Mouse (Mus musculus): ENCODE data around the gene Arid5b.

Arid5b gene

GRCm38 (mm10) chr10:68268629-68269028 lies 9.9 kb downstream of the Arid5b start:
- DNase-seq, result no peak

- no peak for DNase-seq
Measured at GRCm38 (mm10) chr10:68263969-68264688, 14.4 kb downstream of the Arid5b start.

GRCm38 (mm10) chr10:68263296-68263968 lies 15.1 kb downstream of the Arid5b start:
- no peak for DNase-seq

GRCm38 (mm10) chr10:68259601-68260000 lies 18.9 kb downstream of the Arid5b start:
- DNase-seq, result no peak

- DNase-seq, result no peak
Measured at GRCm38 (mm10) chr10:68257358-68258056, 21.0 kb downstream of the Arid5b start.

GRCm38 (mm10) chr10:68256134-68256533 lies 22.4 kb downstream of the Arid5b start:
- DNase-seq, result no peak

- no peak for DNase-seq
Measured at GRCm38 (mm10) chr10:68253452-68254117, 25.0 kb downstream of the Arid5b start.

GRCm38 (mm10) chr10:68252650-68253049 lies 25.9 kb downstream of the Arid5b start:
- no peak for DNase-seq

GRCm38 (mm10) chr10:68249355-68249782 lies 29.2 kb downstream of the Arid5b start:
- no peak for DNase-seq

GRCm38 (mm10) chr10:68248281-68249015 lies 30.1 kb downstream of the Arid5b start:
- DNase-seq, result no peak

- DNase-seq, result no peak
Measured at GRCm38 (mm10) chr10:68247490-68248280, 30.9 kb downstream of the Arid5b start.

- DNase-seq, result no peak
Measured at GRCm38 (mm10) chr10:68246603-68247247, 31.8 kb downstream of the Arid5b start.

- DNase-seq, result no peak
Measured at GRCm38 (mm10) chr10:68240804-68241485, 37.6 kb downstream of the Arid5b start.

GRCm38 (mm10) chr10:68240094-68240803 lies 38.3 kb downstream of the Arid5b start:
- no peak for DNase-seq

GRCm38 (mm10) chr10:68239426-68240070 lies 39.0 kb downstream of the Arid5b start:
- DNase-seq, result no peak

- no peak for DNase-seq
Measured at GRCm38 (mm10) chr10:68238707-68239425, 39.7 kb downstream of the Arid5b start.

- DNase-seq, result no peak
Measured at GRCm38 (mm10) chr10:68238182-68238581, 40.4 kb downstream of the Arid5b start.

GRCm38 (mm10) chr10:68236956-68237455 lies 41.5 kb downstream of the Arid5b start:
- DNase-seq, result no peak
